Mouse (Mus musculus) T-helper 1 cell (primary cell): ENCODE data around the gene Nxpe4.

Experiments used
- in situ Hi-C: fragments of 300-600 bp; cut with MboI, MseI; formaldehyde crosslinking; loops from one replicate; pipeline ENCODE4 v1.15.1; 2025; ENCODE audit warnings: high pct_unique_total_duplicates

The Nxpe4 gene

GRCm38 (mm10) chr9:48407549-48408327 lies 245.9 kb downstream of the Nxpe4 start:
- in situ Hi-C loops, result loop anchor here (25.0 kb wide), 1 partner anchor 1055 kb away; no protein-coding TSS in a partner anchor

GRCm38 (mm10) chr9:48410217-48411035 lies 248.6 kb downstream of the Nxpe4 start:
- in situ Hi-C loops, result loop anchor here (25.0 kb wide), 1 partner anchor 1052 kb away; no protein-coding TSS in a partner anchor

- in situ Hi-C loops, result loop anchor here (25.0 kb wide), 1 partner anchor 1049 kb away; no protein-coding TSS in a partner anchor
Observed at GRCm38 (mm10) chr9:48413591-48413990, 251.8 kb downstream of the Nxpe4 start.

- in situ Hi-C loops, result loop anchor here (25.0 kb wide), 1 partner anchor 1045 kb away; no protein-coding TSS in a partner anchor
Observed at GRCm38 (mm10) chr9:48417366-48417765, 255.5 kb downstream of the Nxpe4 start.

GRCm38 (mm10) chr9:48417994-48418393 lies 256.2 kb downstream of the Nxpe4 start:
- in situ Hi-C loops, result loop anchor here (25.0 kb wide), 1 partner anchor 1044 kb away; no protein-coding TSS in a partner anchor

- in situ Hi-C loops, result loop anchor here (25.0 kb wide), 1 partner anchor 1044 kb away; no protein-coding TSS in a partner anchor
Observed at GRCm38 (mm10) chr9:48418397-48418796, 256.6 kb downstream of the Nxpe4 start.

GRCm38 (mm10) chr9:48418829-48419228 lies 257.0 kb downstream of the Nxpe4 start:
- in situ Hi-C loops, result loop anchor here (25.0 kb wide), 1 partner anchor 1043 kb away; no protein-coding TSS in a partner anchor

GRCm38 (mm10) chr9:48420437-48420836 lies 258.6 kb downstream of the Nxpe4 start:
- in situ Hi-C loops, result loop anchor here (25.0 kb wide), 1 partner anchor 1042 kb away; no protein-coding TSS in a partner anchor

GRCm38 (mm10) chr9:48421029-48421428 lies 259.2 kb downstream of the Nxpe4 start:
- in situ Hi-C loops, result loop anchor here (25.0 kb wide), 1 partner anchor 1041 kb away; no protein-coding TSS in a partner anchor

GRCm38 (mm10) chr9:48421561-48421960 lies 259.7 kb downstream of the Nxpe4 start:
- in situ Hi-C loops, result loop anchor here (25.0 kb wide), 1 partner anchor 1041 kb away; no protein-coding TSS in a partner anchor

- in situ Hi-C loops, result loop anchor here (25.0 kb wide), 1 partner anchor 1040 kb away; no protein-coding TSS in a partner anchor
Observed at GRCm38 (mm10) chr9:48422382-48422781, 260.6 kb downstream of the Nxpe4 start.

GRCm38 (mm10) chr9:48423256-48423655 lies 261.4 kb downstream of the Nxpe4 start:
- in situ Hi-C loops, result loop anchor here (25.0 kb wide), 1 partner anchor 1039 kb away; no protein-coding TSS in a partner anchor

- in situ Hi-C loops, result no loop called here
Observed at GRCm38 (mm10) chr9:48427176-48427575, 265.4 kb downstream of the Nxpe4 start.

GRCm38 (mm10) chr9:48432449-48432848 lies 270.6 kb downstream of the Nxpe4 start:
- in situ Hi-C loops, result no loop called here

- in situ Hi-C loops, result no loop called here
Observed at GRCm38 (mm10) chr9:48443873-48444272, 282.1 kb downstream of the Nxpe4 start.

GRCm38 (mm10) chr9:48444821-48445220 lies 283.0 kb downstream of the Nxpe4 start:
- in situ Hi-C loops, result loop anchor here (5.0 kb wide), 1 partner anchor 178 kb away; no protein-coding TSS in a partner anchor

GRCm38 (mm10) chr9:48447783-48448209 lies 286.0 kb downstream of the Nxpe4 start:
- in situ Hi-C loops, result loop anchor here (5.0 kb wide), 1 partner anchor 180 kb away; no protein-coding TSS in a partner anchor
